Mouse (Mus musculus) gastrocnemius, postnatal 14 days (tissue): ENCODE data around the gene Slc5a3. TPM values are rescaled to one million over a fixed set of nuclear protein-coding genes. Genes with fewer than 3 reads are reported as not detected.
A peak's percentile ranks its signal among the peaks of the same experiment; 100 is the strongest.
"Not testable (repeated sequence)": the region's sequence is repeated elsewhere in the genome, so short reads cannot be mapped to it uniquely, and the experiment has no call there.

Experiments used
- DNase-seq: peaks from one replicate; pipeline ENCODE4 v3.0.0; 2021; ENCODE audit warnings: mixed read lengths
- intact Hi-C: fragments of 180-260 bp; cut with DNase I; formaldehyde crosslinking; loops from one replicate; pipeline ENCODE4 v1.15.1; 2025; ENCODE audit warnings: low total_unique reads
- total RNA-seq, 2 experiments: library from RNA; stranded (reverse); gene quantifications; 2 replicates each; pipeline ENCODE4 v1.2.3; 2021

The Slc5a3 gene
- total RNA-seq, 2 experiments from 2014 or later: 3.3 TPM

- intact Hi-C loops: loop anchor here (10.0 kb wide), 1 partner anchor 226 kb away; no protein-coding TSS in a partner anchor
- no peak for DNase-seq
Observed at GRCm38 (mm10) chr16:92058644-92059620, 810 bp downstream of the Slc5a3 start.

DNA sequence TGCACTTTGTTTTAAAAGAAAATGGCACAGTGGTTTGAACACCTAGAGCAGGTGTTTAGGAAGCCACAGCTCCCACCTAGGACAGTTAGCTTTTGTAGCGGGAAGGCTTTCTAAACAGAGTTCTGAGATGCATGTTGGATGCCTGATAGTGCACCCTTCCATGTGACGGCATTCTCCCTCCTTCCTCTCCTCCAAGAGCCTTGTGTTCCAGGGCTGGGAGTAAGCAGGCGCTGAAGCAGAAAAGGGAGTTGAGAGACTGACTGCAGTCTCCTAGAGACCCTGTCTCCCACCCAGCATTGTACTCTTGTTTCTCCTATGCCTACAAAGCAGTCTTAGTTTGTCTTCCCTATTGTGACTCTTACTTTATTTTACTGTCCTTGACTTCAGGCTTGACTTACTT is 2.1 kb downstream of the Slc5a3 start:
- intact Hi-C loops: no loop called here
- DNase-seq: no peak

GRCm38 (mm10) chr16:92061586-92061985 is 3.5 kb downstream of the Slc5a3 start:
- intact Hi-C loops: no loop called here
- no peak for DNase-seq

- intact Hi-C loops: no loop called here
Observed at GRCm38 (mm10) chr16:92062832-92063231, 4.7 kb downstream of the Slc5a3 start.

GRCm38 (mm10) chr16:92064801-92065200 is 6.7 kb downstream of the Slc5a3 start:
- intact Hi-C loops: no loop called here
- DNase-seq: no peak

More at GRCm38 (mm10) chr16:92062832-92063231, 4.7 kb downstream of the Slc5a3 start:
- no peak for DNase-seq

GRCm38 (mm10) chr16:92070338-92070737 is 12.2 kb downstream of the Slc5a3 start:
- intact Hi-C loops: no loop called here

GRCm38 (mm10) chr16:92076797-92077196 is 18.7 kb downstream of the Slc5a3 start:
- intact Hi-C loops: no loop called here

More at GRCm38 (mm10) chr16:92070338-92070737, 12.2 kb downstream of the Slc5a3 start:
- DNase-seq: no peak

DNA sequence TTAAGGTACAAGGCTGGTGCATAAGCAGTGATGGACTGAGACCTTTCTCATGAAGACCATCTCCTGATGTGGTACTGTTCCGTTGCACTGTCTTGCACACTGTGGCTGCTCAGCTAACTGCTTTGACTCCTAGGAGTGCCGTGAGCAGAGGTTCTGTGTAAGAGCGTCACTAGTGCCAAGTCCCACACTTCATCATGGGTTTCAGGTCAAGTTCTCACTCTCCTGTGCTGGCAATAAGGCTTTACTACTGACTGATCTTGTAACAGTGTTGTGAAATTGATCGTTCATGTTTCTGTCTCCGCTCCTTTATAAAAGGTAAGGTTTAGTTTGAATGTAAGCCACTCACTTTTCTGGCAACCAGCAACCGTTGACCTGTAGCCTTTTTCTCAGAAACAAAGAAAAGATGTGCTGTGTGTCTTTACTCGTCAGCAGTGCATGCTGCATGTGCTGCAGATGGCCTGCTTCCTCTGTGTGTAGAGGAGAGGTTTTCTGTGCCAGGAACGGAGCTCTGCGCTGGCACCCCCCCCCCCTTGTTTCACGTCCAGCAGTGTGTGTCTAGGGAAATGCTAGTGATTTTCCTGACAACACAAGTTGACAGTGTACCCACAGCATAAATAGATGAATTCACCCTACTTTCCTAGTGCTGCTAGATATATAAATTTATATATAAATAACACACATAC is 25.8 kb downstream of the Slc5a3 start:
- no peak for DNase-seq
- intact Hi-C loops: no loop called here

More at GRCm38 (mm10) chr16:92076797-92077196, 18.7 kb downstream of the Slc5a3 start:
- DNase-seq: no peak

- DNase-seq: no peak
- intact Hi-C loops: no loop called here
Observed at GRCm38 (mm10) chr16:92089225-92089624, 31.1 kb downstream of the Slc5a3 start.

- intact Hi-C loops: no loop called here
- DNase-seq: no peak
Observed at GRCm38 (mm10) chr16:92091876-92092275, 33.8 kb downstream of the Slc5a3 start.

- intact Hi-C loops: no loop called here
- no peak for DNase-seq
Observed at GRCm38 (mm10) chr16:92098351-92099051, 40.4 kb downstream of the Slc5a3 start.

DNA sequence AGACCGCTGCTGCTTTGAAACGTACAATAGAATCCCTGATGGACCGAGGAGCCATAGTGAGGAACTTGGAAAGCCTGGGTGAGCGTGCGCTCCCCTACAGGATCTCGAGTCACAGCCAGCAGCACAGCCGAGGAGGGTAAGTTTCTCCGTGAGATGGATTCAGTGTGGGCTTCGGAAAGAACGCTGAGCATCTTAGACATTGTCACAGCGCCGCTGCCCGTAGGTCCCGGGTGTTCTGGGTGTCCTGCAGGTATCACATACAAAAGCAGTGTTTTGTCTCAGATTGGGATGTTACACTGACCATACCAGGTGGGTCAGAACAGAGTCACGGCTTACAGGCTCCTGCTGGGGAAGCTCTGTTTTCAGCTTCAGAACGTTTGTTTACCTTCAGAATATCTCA is 41.5 kb downstream of the Slc5a3 start:
- intact Hi-C loops: no loop called here
- DNase-seq: no peak

- intact Hi-C loops: no loop called here
- DNase-seq: no peak
Observed at GRCm38 (mm10) chr16:92100111-92100510, 42.0 kb downstream of the Slc5a3 start.

- intact Hi-C loops: no loop called here
- peak; percentile 24 for DNase-seq
Observed at GRCm38 (mm10) chr16:92102115-92102514, 44.0 kb downstream of the Slc5a3 start.

- intact Hi-C loops: not testable (repeated sequence)
Observed at GRCm38 (mm10) chr16:92102931-92103330, 44.8 kb downstream of the Slc5a3 start.

DNA sequence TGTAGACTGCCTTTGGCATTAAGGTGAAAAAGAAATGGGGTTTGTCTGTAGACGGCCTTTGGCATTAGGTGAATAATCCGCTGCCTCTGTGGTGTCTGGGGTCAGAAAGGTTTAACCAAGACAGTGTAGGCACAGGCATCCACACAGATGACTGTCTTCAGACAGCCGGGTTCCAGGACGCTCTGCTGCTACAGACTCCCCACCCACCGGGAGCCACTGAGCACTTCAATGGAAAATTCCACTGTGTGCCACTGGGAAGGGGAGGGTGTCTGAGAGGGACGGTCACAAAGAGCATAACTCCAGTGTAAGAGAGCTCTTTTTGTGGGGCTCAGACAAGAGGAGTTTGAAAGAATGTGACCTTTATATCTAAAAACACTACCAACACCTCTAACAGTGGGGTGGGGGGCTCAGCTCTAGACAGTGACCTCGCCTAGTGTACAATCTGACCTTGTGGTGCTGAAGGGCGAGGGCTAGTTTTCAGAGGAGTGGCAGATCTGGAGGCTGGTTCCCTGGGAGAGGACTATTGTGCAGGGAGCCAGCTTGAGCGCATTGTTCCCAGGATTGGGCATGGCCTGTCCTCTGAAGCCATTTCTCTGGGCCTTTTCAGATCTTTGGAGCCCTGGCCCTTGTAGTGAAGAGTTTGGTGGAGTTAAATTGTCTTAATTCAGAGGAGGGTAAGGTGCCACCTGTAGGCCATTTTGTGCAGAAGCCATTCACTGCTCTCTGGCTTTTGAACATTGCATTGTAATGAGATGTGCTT is 45.6 kb downstream of the Slc5a3 start:
- intact Hi-C loops: no loop called here
- DNase-seq: no peak

More at GRCm38 (mm10) chr16:92102931-92103330, 44.8 kb downstream of the Slc5a3 start:
- DNase-seq: not testable (repeated sequence)

- DNase-seq: no peak
- intact Hi-C loops: no loop called here
Observed at GRCm38 (mm10) chr16:92104332-92104590, 46.1 kb downstream of the Slc5a3 start.

GRCm38 (mm10) chr16:92104951-92105350 is 46.8 kb downstream of the Slc5a3 start:
- no peak for DNase-seq
- intact Hi-C loops: no loop called here

DNA sequence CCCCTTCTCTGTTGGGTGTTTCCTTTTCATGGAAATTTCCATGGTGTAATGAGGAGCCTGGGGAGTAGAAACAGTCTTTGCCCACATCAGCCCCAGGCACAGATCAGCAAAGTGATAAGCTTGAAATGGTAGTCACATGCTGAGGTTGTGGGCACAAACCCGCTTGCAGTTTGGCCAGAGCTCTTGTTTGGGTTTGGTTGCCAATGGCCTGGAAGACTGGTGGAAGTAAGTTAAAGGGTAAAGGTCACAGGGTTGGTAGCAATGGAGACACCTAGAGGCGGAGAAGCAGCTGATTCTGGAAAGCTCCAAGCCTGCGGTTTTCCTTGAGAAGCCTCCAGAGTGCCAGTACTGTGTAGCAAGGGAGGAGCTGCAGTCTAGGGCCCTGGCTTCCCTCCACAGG is 47.5 kb downstream of the Slc5a3 start:
- DNase-seq: no peak
- intact Hi-C loops: no loop called here
